ENCODE assay signal across 8 mouse cellular contexts in the genomic region with DNA sequence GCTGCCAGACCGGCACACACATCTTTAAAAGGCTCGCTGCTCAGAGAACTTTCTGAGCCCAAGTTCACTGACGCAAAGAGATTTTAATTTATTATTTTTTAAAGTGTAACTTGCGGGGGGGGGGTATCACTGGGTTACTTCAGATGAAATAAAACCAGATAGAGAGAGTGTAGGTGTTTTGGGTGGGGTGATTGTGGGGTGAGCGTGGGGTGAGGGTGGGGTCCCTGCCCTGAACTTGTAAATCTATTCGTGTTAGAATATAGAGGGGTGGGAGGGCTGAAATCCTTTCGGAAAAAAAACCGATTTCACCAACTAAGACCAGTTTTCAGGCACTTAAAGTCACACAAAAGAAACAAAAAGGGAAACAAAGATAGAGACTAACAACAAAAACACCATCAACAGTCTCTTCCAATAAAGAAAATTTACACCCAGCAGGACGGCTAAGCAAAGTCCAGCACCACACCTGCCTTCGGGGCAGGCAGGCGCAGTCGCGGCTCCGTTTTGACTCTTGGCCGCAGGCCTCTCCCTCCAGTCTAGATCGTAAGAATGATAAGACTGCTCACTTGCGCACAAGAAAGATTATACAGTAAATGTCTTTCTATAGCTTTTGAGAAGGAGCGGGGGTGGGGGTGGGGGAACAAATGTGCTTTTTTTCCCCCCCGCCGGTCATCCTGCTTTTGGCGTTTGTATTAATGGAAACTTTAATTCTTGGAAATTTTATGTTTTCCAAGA. TPM values are rescaled to one million over a fixed set of nuclear protein-coding genes. Genes with fewer than 3 reads are reported as not detected.
DNase-seq lines count a peak whose midpoint lies in the region; ATAC-seq and TF ChIP-seq lines count a peak whose summit lies in the region.

No protein-coding gene starts in this region.

- no peak overlapping the region for H3K27ac ChIP-seq in hindbrain, postnatal 0 days
- no peak overlapping the region for H3K27ac ChIP-seq in liver, embryonic 14.5 days
- H3K27ac ChIP-seq in small intestine, adult 2 months (ENCODE audit: insufficient read depth, low read depth, low read length): peak overlapping the region; percentile 31; the same call in 1 of the 2 replicates

- H3K4me3 ChIP-seq in hindbrain, postnatal 0 days (ENCODE audit: low read length): peak overlapping the region; percentile 46
- peak overlapping the region in 1 of 2 experiments; percentile 40; a peak in 2 of 4 replicates for H3K4me3 ChIP-seq in liver, embryonic 14.5 days (ENCODE audit: insufficient read depth in 1 of 2, low read depth in 2 of 2, low read length in 2 of 2)
- peak overlapping the region; percentile 57 for H3K4me3 ChIP-seq in small intestine, adult 2 months (ENCODE audit: low read depth, low read length)

- DNase-seq in cerebellum, postnatal 10 days: peak; percentile 21 to 26
- DNase-seq in cerebellum, adult 18-20 months: no peak
- DNase-seq in embryo, embryonic 10.5 days (ENCODE audit: low spot score): peak; percentile 46
- no peak for DNase-seq in hindbrain, postnatal 0 days (ENCODE audit: low spot score)
- DNase-seq in liver, embryonic 14.5 days (ENCODE audit: low read depth in 3 of 3, low spot score in 3 of 3): no peak
- DNase-seq in right cerebral cortex, postnatal 4 days: no peak
- DNase-seq in frontal cortex, postnatal 14 days (ENCODE audit: low spot score in 2 of 2): no peak

- H3K9me3 ChIP-seq in hindbrain, postnatal 0 days (ENCODE audit: low read length): no peaks in the 10 kb centered on the region
- no peaks in the 10 kb centered on the region for H3K9me3 ChIP-seq in liver, embryonic 14.5 days (ENCODE audit: control insufficient read depth, low read length)

- H3K36me3 ChIP-seq in hindbrain, postnatal 0 days (ENCODE audit: insufficient read depth, low read length): no peaks in the 10 kb centered on the region
- H3K36me3 ChIP-seq in liver, embryonic 14.5 days (replicated peaks; ENCODE audit: control insufficient read depth, insufficient read depth, low read depth): no peaks in the 10 kb centered on the region
- no peaks in the 10 kb centered on the region for H3K36me3 ChIP-seq in small intestine, adult 2 months (ENCODE audit: control insufficient read depth, insufficient read depth, low read length)

- TF ChIP-seq EP300 in liver, embryonic 14.5 days (IDR thresholded peaks at IDR 0.05; ENCODE audit: low read depth): no peak

- peak overlapping the region; percentile 91 for H3K4me2 ChIP-seq in hindbrain, postnatal 0 days (ENCODE audit: low read depth, low read length)
- peak overlapping the region; percentile 55 for H3K4me2 ChIP-seq in liver, embryonic 14.5 days (ENCODE audit: low read depth)

- 5% methylated on average over 21 of the region's 21 CpGs for WGBS in hindbrain, postnatal 0 days
- WGBS in liver, embryonic 14.5 days (ENCODE audit: insufficient replicate concordance): 3% methylated on average over 21 of the region's 21 CpGs
- 4% methylated on average over 21 of the region's 21 CpGs for WGBS in small intestine, adult 2 months

- peaks cover 5% of the 10 kb centered on the region; the same call in 1 of the 2 replicates for H3K27me3 ChIP-seq in hindbrain, postnatal 0 days (ENCODE audit: insufficient read depth, low read length)
- peaks cover 42% of the 10 kb centered on the region for H3K27me3 ChIP-seq in liver, embryonic 14.5 days (ENCODE audit: control insufficient read depth, insufficient read depth, low read length)
- peaks cover 10% of the 10 kb centered on the region for H3K27me3 ChIP-seq in small intestine, adult 2 months (ENCODE audit: control insufficient read depth, insufficient read depth, low read length)

- no peak for TF ChIP-seq CTCF in hindbrain, postnatal 0 days (IDR thresholded peaks at IDR 0.05; ENCODE audit: low read depth)
- no peak for TF ChIP-seq CTCF in liver, embryonic 14.5 days (IDR thresholded peaks at IDR 0.05; ENCODE audit: low read depth)
- TF ChIP-seq CTCF in small intestine, adult 2 months (IDR thresholded peaks at IDR 0.05; ENCODE audit: extremely low read depth, insufficient read length, insufficient replicate concordance, low read depth, low read length): no peak

- H3K4me1 ChIP-seq in hindbrain, postnatal 0 days (ENCODE audit: insufficient read depth, low read length): no peaks in the 10 kb centered on the region
- peaks cover 0 to 4% of the 10 kb centered on the region in 2 experiments; a peak in 2 of 4 replicates for H3K4me1 ChIP-seq in liver, embryonic 14.5 days (replicated peaks; ENCODE audit: control insufficient read depth in 2 of 2, insufficient read depth in 2 of 2, low read length in 1 of 2)
- no peaks in the 10 kb centered on the region; the same call in none of the 2 replicates for H3K4me1 ChIP-seq in small intestine, adult 2 months (ENCODE audit: control insufficient read depth, insufficient read depth, insufficient read length, low read length)

- no peak overlapping the region; the same call in 1 of the 2 replicates for H3K9ac ChIP-seq in hindbrain, postnatal 0 days (replicated peaks; ENCODE audit: low read length)
- H3K9ac ChIP-seq in liver, embryonic 14.5 days (replicated peaks): no peak overlapping the region

- no peak for TF ChIP-seq POLR2A in small intestine, adult 2 months (IDR thresholded peaks at IDR 0.05; ENCODE audit: low read depth, low read length)

- ATAC-seq in hindbrain, postnatal 0 days: no peak
- ATAC-seq in liver, embryonic 14.5 days (ENCODE audit: insufficient read depth): no peak

RNA-seq across cellular contexts. Expression of a gene that starts 0.4 kb away (rescaled TPM):
- total RNA-seq in hindbrain, postnatal 0 days (2014; rRNA removed): 10.1 and 13.7 TPM in 2 replicates
- 7.7 and 8.8 TPM in 2 replicates for polyA plus RNA-seq in hindbrain, postnatal 0 days (2015; fragmentation: Nextera tagmentation; extraction: Ambion mirVana)
- 0.87 and 0.89 TPM in 2 replicates for polyA plus RNA-seq in liver, embryonic 14.5 days (2012; rRNA removed)
- 1.6 TPM in 2 replicates for polyA plus RNA-seq in liver, embryonic 14.5 days (2014; fragmentation: Nextera tagmentation; extraction: Ambion mirVana)
- 5.5 and 6.4 TPM in 2 replicates for polyA plus RNA-seq in small intestine, adult 2 months (2012; rRNA removed)

Comparison
In these comparisons a context has a peak if more than half of its experiments do, and no peak if none do; other contexts are left out.
1. DNase-seq: peak in cerebellum, postnatal 10 days (2 of 2) and embryo, embryonic 10.5 days (single experiment); none in cerebellum, adult 18-20 months (0 of 2), hindbrain, postnatal 0 days (single experiment), liver, embryonic 14.5 days (0 of 3), right cerebral cortex, postnatal 4 days (single experiment) and frontal cortex, postnatal 14 days (0 of 2).